Mouse (Mus musculus): Measurements from ENCODE around the gene Gm13199. TPM values are rescaled to one million over a fixed set of nuclear protein-coding genes. Genes with fewer than 3 reads are reported as not detected.

Gm13199 gene
- total and polyA plus RNA-seq, 2 experiments, result 0.27 to 0.65 TPM

GRCm38 (mm10) chr2:5894843-5895570 lies 32.3 kb upstream of the Gm13199 start, which contains the start of gene Sec61a2:
Sec61a2 (minus strand) TSS chr2:5895432.
- peak; percentile 84 for DNase-seq (ENCODE audit: extremely low read depth, low read depth, low spot score)
- H3K4me1 ChIP-seq (ENCODE audit: control insufficient read depth, insufficient read depth, low read length), result peaks cover 4% of the 10 kb centered on the region; the same call in 1 of the 2 replicates
- peak; percentile 11; the same call in 1 of the 2 replicates for TF ChIP-seq CTCF (IDR thresholded peaks at IDR 0.05; ENCODE audit: low read depth, low read length)
- peak; percentile 94 for TF ChIP-seq POLR2A (IDR thresholded peaks at IDR 0.05; ENCODE audit: extremely low read depth, insufficient read depth, low read length)
- peak within 1 kb of the TSS; percentile 96 for H3K9ac ChIP-seq (ENCODE audit: low read depth, low read length)
- H3K79me2 ChIP-seq (ENCODE audit: control insufficient read depth, insufficient read depth, low read length), result no peaks in the 10 kb centered on the region
- WGBS, result under 1% methylated on average over 61 of the region's 62 CpGs
- peak within 1 kb of the TSS; percentile 84 for H3K4me3 ChIP-seq (ENCODE audit: insufficient read depth, low read depth, low read length)
- H3K27ac ChIP-seq (replicated peaks; ENCODE audit: insufficient read depth, low read depth, low read length), result peak within 1 kb of the TSS; percentile 86
- peaks cover 29% of the 10 kb centered on the region for H3K36me3 ChIP-seq (ENCODE audit: control insufficient read depth, insufficient read depth, low read length)
- H3K27me3 ChIP-seq (ENCODE audit: control insufficient read depth, insufficient read depth, low read length), result no peaks in the 10 kb centered on the region

- Histone ChIP-seq H3K27me3 (ENCODE audit: control insufficient read depth, insufficient read depth, low read length) (no peaks in the 10 kb centered on the region), H3K79me2 (ENCODE audit: control insufficient read depth, insufficient read depth, low read length) (no peaks in the 10 kb centered on the region), H3K27ac (replicated peaks; ENCODE audit: insufficient read depth, low read depth, low read length) (no peak overlapping the region), H3K4me3 (ENCODE audit: insufficient read depth, low read depth, low read length) (no peak overlapping the region), H3K9ac (ENCODE audit: low read depth, low read length) (0 out of 2 replicates have a peak overlapping the region, but pooled peaks have one; percentile 15), H3K4me1 (ENCODE audit: control insufficient read depth, insufficient read depth, low read length) (peaks cover 4% of the 10 kb centered on the region; the same call in 1 of the 2 replicates), H3K36me3 (ENCODE audit: control insufficient read depth, insufficient read depth, low read length) (peaks cover 28% of the 10 kb centered on the region)
- DNase-seq (ENCODE audit: extremely low read depth, low read depth, low spot score), result peak; percentile 35
- no peak for TF ChIP-seq CTCF (IDR thresholded peaks at IDR 0.05; ENCODE audit: low read depth, low read length)
- no peak for TF ChIP-seq POLR2A (IDR thresholded peaks at IDR 0.05; ENCODE audit: extremely low read depth, insufficient read depth, low read length)
- 29% methylated on average over 11 of the region's 11 CpGs for WGBS
These were observed 31.6 kb upstream of the Gm13199 start for GRCm38 (mm10) chr2:5894296-5894695.

- Histone ChIP-seq H3K79me2 (ENCODE audit: control insufficient read depth, insufficient read depth, low read length) (0 out of 2 replicates have a peak, but pooled peaks cover 4% of the 10 kb centered on the region), H3K27me3 (ENCODE audit: control insufficient read depth, insufficient read depth, low read length) (no peaks in the 10 kb centered on the region), H3K4me1 (ENCODE audit: control insufficient read depth, insufficient read depth, low read length) (peaks cover 4% of the 10 kb centered on the region; the same call in 1 of the 2 replicates), H3K27ac (replicated peaks; ENCODE audit: insufficient read depth, low read depth, low read length) (no peak overlapping the region), H3K4me3 (ENCODE audit: insufficient read depth, low read depth, low read length) (no peak overlapping the region), H3K9ac (ENCODE audit: low read depth, low read length) (no peak overlapping the region), H3K36me3 (ENCODE audit: control insufficient read depth, insufficient read depth, low read length) (peaks cover 37% of the 10 kb centered on the region)
- TF ChIP-seq CTCF (IDR thresholded peaks at IDR 0.05; ENCODE audit: low read depth, low read length), result no peak
- TF ChIP-seq POLR2A (IDR thresholded peaks at IDR 0.05; ENCODE audit: extremely low read depth, insufficient read depth, low read length), result no peak
- WGBS, result 72% methylated on average over 2 of the region's 2 CpGs
- no peak for DNase-seq (ENCODE audit: extremely low read depth, low read depth, low spot score)
These were observed 26.7 kb upstream of the Gm13199 start for GRCm38 (mm10) chr2:5889412-5889811.

- Histone ChIP-seq H3K4me3 (ENCODE audit: insufficient read depth, low read depth, low read length) (no peak overlapping the region), H3K27ac (replicated peaks; ENCODE audit: insufficient read depth, low read depth, low read length) (no peak overlapping the region), H3K9ac (ENCODE audit: low read depth, low read length) (no peak overlapping the region), H3K27me3 (ENCODE audit: control insufficient read depth, insufficient read depth, low read length) (no peaks in the 10 kb centered on the region), H3K79me2 (ENCODE audit: control insufficient read depth, insufficient read depth, low read length) (0 out of 2 replicates have a peak, but pooled peaks cover 4% of the 10 kb centered on the region), H3K36me3 (ENCODE audit: control insufficient read depth, insufficient read depth, low read length) (peaks cover 37% of the 10 kb centered on the region), H3K4me1 (ENCODE audit: control insufficient read depth, insufficient read depth, low read length) (no peaks in the 10 kb centered on the region)
- TF ChIP-seq POLR2A (IDR thresholded peaks at IDR 0.05; ENCODE audit: extremely low read depth, insufficient read depth, low read length) (no peak), CTCF (IDR thresholded peaks at IDR 0.05; ENCODE audit: low read depth, low read length) (no peak)
- DNase-seq (ENCODE audit: extremely low read depth, low read depth, low spot score), result no peak
- WGBS, result 82% methylated on average over 5 of the region's 5 CpGs
These were observed 26.1 kb upstream of the Gm13199 start for GRCm38 (mm10) chr2:5888865-5889264.

GRCm38 (mm10) chr2:5877446-5877845 lies 14.7 kb upstream of the Gm13199 start:
- DNase-seq (ENCODE audit: extremely low read depth, low read depth, low spot score), result peak; percentile 71
- H3K79me2 ChIP-seq (ENCODE audit: control insufficient read depth, insufficient read depth, low read length), result no peaks in the 10 kb centered on the region
- 25% methylated on average over 3 of the region's 3 CpGs for WGBS
- TF ChIP-seq CTCF (IDR thresholded peaks at IDR 0.05; ENCODE audit: low read depth, low read length) (no peak), POLR2A (IDR thresholded peaks at IDR 0.05; ENCODE audit: extremely low read depth, insufficient read depth, low read length) (no peak)
- no peak overlapping the region for H3K27ac ChIP-seq (replicated peaks; ENCODE audit: insufficient read depth, low read depth, low read length)
- peaks cover 35% of the 10 kb centered on the region for H3K36me3 ChIP-seq (ENCODE audit: control insufficient read depth, insufficient read depth, low read length)
- H3K27me3 ChIP-seq (ENCODE audit: control insufficient read depth, insufficient read depth, low read length), result no peaks in the 10 kb centered on the region
- H3K4me1 ChIP-seq (ENCODE audit: control insufficient read depth, insufficient read depth, low read length), result peaks cover 4% of the 10 kb centered on the region
- H3K9ac ChIP-seq (ENCODE audit: low read depth, low read length), result no peak overlapping the region
- no peak overlapping the region for H3K4me3 ChIP-seq (ENCODE audit: insufficient read depth, low read depth, low read length)

- H3K36me3 ChIP-seq (ENCODE audit: control insufficient read depth, insufficient read depth, low read length), result peaks cover 22% of the 10 kb centered on the region
- H3K4me1 ChIP-seq (ENCODE audit: control insufficient read depth, insufficient read depth, low read length), result peaks cover 5% of the 10 kb centered on the region
- no peak overlapping the region for H3K27ac ChIP-seq (replicated peaks; ENCODE audit: insufficient read depth, low read depth, low read length)
- TF ChIP-seq POLR2A (IDR thresholded peaks at IDR 0.05; ENCODE audit: extremely low read depth, insufficient read depth, low read length) (no peak), CTCF (IDR thresholded peaks at IDR 0.05; ENCODE audit: low read depth, low read length) (no peak)
- H3K4me3 ChIP-seq (ENCODE audit: insufficient read depth, low read depth, low read length), result no peak overlapping the region
- 65% methylated on average over 5 of the region's 5 CpGs for WGBS
- H3K9ac ChIP-seq (ENCODE audit: low read depth, low read length), result no peak overlapping the region
- DNase-seq (ENCODE audit: extremely low read depth, low read depth, low spot score), result peak; percentile 58
- H3K27me3 ChIP-seq (ENCODE audit: control insufficient read depth, insufficient read depth, low read length), result no peaks in the 10 kb centered on the region
- H3K79me2 ChIP-seq (ENCODE audit: control insufficient read depth, insufficient read depth, low read length), result no peaks in the 10 kb centered on the region
These were observed 7.0 kb upstream of the Gm13199 start for GRCm38 (mm10) chr2:5869746-5870145.

All from liver, adult 2 months (tissue).